Mouse (Mus musculus): ENCODE measurements around the gene Ran.

The Ran gene

DNA sequence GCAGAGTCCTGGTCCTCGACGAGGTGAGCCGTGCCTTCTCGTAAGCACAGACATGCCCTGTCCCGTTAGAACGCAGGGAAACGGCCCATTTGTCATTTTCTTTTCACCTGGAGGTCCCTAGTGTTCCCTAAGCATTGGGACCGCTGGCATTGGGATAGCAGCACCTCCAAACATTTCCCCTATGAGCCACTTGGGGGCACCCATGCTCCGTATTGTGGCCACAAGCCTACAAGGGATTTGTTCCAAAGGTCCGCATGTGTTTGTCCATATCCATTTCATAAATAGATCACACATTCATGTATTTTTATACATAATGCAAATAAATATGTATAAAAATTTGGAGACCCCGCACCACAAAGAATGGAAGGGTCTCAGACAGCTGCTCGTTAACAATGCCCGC, 41.7 kb downstream of the Ran start:
- in situ Hi-C loops (cut with MboI, MseI) = loop anchor here (5.0 to 10.0 kb wide), 2 partner anchors 101 to 533 kb away; no protein-coding TSS in a partner anchor

DNA sequence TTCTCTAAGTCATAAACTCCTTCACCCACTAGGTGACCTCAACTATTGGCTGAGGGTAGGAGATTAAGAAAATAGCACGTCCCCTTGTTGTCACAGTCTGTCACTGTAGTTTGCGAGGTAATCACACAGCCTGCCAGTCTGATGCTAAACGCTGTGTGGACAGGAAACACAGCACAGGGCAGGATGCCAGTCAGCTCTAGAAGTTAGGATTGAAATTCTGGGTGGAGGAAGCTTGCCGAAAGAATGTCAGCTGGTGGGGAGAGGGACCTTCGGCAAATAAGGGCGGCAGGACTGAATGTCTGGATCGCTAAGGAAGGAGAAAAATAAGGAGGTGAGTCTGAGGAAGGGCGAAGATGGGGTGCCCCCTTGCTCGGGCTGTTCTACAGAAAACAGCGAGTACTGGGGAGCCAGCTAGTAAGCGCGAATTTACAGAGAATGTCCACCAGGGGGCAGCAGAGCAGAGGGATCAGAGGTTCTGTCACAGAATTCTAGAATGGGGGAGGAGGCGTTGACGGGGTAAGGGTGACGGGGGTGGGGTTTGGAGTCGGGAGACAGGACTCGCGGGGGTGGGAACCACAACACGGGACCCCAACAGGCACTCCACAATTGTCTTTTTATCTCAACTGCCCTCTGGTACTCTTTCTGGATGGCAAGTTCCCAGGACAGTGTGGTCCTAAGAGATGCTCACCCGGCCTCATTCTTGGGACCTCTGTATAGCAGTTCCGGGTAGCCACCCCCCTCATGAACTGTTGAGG, 43.3 kb downstream of the Ran start:
- in situ Hi-C loops (cut with MboI, MseI) = loop anchor here (5.0 to 10.0 kb wide), 2 partner anchors 99 to 532 kb away; no protein-coding TSS in a partner anchor

DNA sequence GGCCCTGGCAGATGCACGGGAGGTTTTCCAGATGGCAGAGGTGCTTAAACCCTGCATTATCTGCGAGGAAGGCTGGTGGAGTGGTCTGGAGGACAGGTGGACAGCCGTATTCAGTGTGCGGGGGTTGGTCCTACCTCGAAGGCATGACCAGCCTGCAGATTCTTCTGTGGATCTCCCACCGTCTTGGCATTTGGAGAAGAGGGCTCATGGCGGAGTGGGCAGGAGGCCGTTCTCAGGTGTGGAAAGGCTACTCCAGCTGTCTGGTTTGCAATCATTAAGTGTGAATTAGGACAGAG, 43.9 kb downstream of the Ran start:
- in situ Hi-C loops (cut with MboI, MseI) = loop anchor here (5.0 to 10.0 kb wide), 2 partner anchors 99 to 531 kb away; no protein-coding TSS in a partner anchor

GRCm38 (mm10) chr5:129064186-129064585, 44.3 kb downstream of the Ran start:
- in situ Hi-C loops (cut with MboI, MseI) = loop anchor here (5.0 to 10.0 kb wide), 2 partner anchors 98 to 531 kb away; no protein-coding TSS in a partner anchor

- in situ Hi-C loops (cut with MboI, MseI) = loop anchor here (10.0 kb wide), 1 partner anchor 530 kb away; no protein-coding TSS in a partner anchor
These were observed 45.4 kb downstream of the Ran start for GRCm38 (mm10) chr5:129065301-129065700.

GRCm38 (mm10) chr5:129065946-129066345, 46.1 kb downstream of the Ran start:
- in situ Hi-C loops (cut with MboI, MseI) = loop anchor here (10.0 kb wide), 1 partner anchor 529 kb away; no protein-coding TSS in a partner anchor

DNA sequence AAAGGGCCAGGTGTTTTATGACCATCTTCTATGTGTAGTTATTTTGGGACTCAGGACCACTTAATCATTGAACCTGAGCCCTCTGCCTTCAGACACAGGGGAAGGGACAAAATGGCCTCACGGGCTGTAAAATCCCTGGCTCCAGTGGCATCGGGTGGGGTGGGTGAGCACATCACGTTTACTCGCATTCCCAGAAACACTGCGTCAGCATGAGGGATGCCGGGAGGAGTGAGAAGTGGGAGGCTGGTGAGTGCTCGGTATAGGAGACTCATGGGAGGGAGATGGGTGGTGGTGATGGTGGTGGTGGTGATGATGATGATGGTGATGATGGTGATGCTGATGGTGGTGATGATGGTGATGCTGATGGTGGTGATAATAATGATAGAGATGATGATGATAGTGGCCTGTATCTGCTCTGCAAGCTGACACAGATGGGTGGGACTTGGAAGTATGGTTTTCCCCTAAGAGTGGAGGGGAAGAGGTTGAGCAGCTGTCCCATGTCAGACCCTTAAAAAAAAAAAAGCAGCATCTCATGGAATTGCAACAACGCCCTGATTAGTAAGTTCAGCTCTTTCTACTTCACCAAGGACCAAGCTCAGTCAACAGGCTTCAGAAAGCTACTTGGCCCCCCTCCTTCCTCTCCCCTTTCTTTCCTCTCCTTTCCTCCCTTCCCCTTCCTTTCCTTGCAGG, 46.8 kb downstream of the Ran start:
- in situ Hi-C loops (cut with MboI, MseI) = loop anchor here (10.0 kb wide), 1 partner anchor 528 kb away; no protein-coding TSS in a partner anchor

DNA sequence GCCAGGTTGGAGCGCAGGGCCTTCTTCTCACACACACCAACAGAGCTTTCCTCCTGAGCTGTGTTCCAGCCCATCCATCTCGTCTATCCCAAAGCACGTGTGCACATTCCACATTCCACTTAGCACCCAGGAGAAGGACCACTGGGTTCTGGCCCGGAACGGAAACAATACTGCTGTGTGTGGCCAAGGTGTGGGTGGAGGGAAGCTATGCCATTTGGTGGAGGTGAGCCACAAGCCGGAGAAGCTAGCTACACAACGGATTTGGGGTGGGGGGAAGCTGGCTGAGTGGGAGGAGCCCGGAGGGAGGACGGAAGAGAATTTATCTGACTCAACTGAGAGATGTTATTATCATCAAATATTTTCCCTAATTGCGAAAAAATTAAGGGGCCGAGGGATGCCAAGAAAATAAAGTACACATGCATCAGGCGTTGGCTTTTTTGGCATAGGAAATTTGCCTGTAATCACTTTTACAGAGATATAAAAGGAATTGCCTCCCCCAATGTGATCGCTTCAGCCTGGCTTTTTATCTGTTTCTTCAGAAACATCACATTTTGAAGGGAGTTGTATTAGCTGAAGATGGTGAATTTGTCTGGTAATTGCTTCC, 47.5 kb downstream of the Ran start:
- in situ Hi-C loops (cut with MboI, MseI) = loop anchor here (10.0 kb wide), 1 partner anchor 527 kb away; no protein-coding TSS in a partner anchor

DNA sequence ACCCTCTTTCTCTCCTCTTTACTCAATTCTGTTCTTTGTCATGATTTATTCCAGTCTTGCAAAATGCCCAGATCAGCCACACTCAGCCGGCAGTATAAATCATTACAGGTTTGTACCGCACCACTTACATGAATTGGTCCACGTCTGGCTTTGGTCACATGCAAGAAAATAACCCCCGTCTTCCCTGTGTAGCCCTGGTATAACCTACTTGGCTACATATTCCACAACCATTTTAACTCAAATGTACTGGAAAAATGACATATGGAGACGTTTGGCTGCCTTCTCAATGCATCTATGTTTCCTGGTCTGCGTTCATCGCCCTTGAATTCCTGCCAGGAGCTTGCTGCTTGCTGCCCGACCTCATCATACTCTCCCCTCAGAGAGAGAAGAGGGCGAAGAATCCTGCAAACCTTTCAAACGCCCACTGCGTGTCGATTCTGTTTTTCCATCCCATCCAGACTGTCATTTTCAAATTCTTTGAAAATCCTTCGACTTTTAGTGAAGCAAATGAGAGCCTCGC, 52.0 kb downstream of the Ran start:
- in situ Hi-C loops (cut with MboI, MseI) = no loop called here

DNA sequence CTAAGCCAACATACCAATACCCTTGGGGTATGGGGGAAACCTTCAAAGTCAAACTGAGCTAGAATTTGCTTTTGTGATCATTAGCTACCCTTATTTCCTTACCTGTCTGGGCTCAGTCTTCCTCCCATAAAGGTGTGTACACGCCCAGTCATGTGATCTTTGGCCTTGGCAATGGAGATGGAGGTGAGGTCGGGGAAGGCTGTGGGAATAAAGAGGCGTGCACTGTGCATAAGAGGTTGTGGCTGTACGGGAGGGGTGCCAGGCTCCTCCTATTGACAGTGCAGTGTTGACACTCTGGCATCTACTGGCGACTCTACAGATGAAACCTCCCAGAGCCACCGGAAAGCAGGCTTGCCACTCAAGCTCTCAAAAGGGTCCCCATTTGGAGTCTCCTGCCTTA, 53.5 kb downstream of the Ran start:
- in situ Hi-C loops (cut with MboI, MseI) = no loop called here
